Mouse (Mus musculus) lung, embryonic 14.5 days (tissue): Measurements from ENCODE around the gene Dcaf6. TPM values are rescaled to one million over a fixed set of nuclear protein-coding genes. Genes with fewer than 3 reads are reported as not detected.
"Not testable (repeated sequence)": the region's sequence is repeated elsewhere in the genome, so short reads cannot be mapped to it uniquely, and the experiment has no call there.

Experiments used
- ATAC-seq: fragments of 200-750 bp; cut with Nextera tagmentation; 2 replicates; pipeline ENCODE4 v1.8.0; 2017; ENCODE audit warnings: mild to moderate bottlenecking, moderate TSS enrichment, moderate library complexity; ENCODE audit not compliant: insufficient read depth
- DNase-seq: peaks from one replicate; pipeline ENCODE4 v3.0.0-alpha.2; 2015
- H3K27ac ChIP-seq: fragments of 300-500 bp; sonication (generic); 2 replicates; pipeline ENCODE4 v1.5.1; 2014; ENCODE audit warnings: low read depth, mild to moderate bottlenecking, moderate library complexity
- H3K27me3 ChIP-seq: fragments of 300-500 bp; sonication (generic); 2 replicates; pipeline ENCODE4 v1.6.1; 2014; ENCODE audit warnings: low read length, control low read depth; ENCODE audit not compliant: insufficient read depth
- H3K36me3 ChIP-seq: fragments of 300-500 bp; sonication (generic); 2 replicates; pipeline ENCODE4 v1.6.1; 2014; ENCODE audit warnings: control low read depth; ENCODE audit not compliant: insufficient read depth
- H3K4me1 ChIP-seq: fragments of 300-500 bp; sonication (generic); 2 replicates; pipeline ENCODE4 v1.6.1; 2014; ENCODE audit warnings: antibody characterized with exemption, control low read depth; ENCODE audit not compliant: insufficient read depth
- H3K4me2 ChIP-seq: fragments of 300-500 bp; sonication (generic); 2 replicates; pipeline ENCODE4 v1.6.1; 2014; ENCODE audit warnings: mild to moderate bottlenecking
- H3K4me3 ChIP-seq: fragments of 300-500 bp; sonication (generic); 2 replicates; pipeline ENCODE4 v1.5.1; 2014; ENCODE audit warnings: low read depth, low read length
- H3K9ac ChIP-seq: fragments of 300-500 bp; sonication (generic); 2 replicates; pipeline ENCODE4 v1.6.1; 2014
- H3K9me3 ChIP-seq: fragments of 300-500 bp; sonication (generic); 2 replicates; pipeline ENCODE4 v1.6.1; 2016; ENCODE audit warnings: low read depth, low read length, control low read depth
- CTCF ChIP-seq: IDR thresholded peaks from 2 replicates; pipeline ENCODE4 v1.5.1; 2016; ENCODE audit warnings: antibody characterized with exemption, low read depth
- WGBS: fragments of 180-500 bp; shearing (Covaris S2); extraction: QIAGEN DNeasy Blood & Tissue Kit; methylation state at CpG from one replicate; pipeline ENCODE4 v1.1.7; 2014; 5-methylcytosine and 5-hydroxymethylcytosine counted together
- polyA plus RNA-seq: library from polyadenylated mRNA; unstranded; fragments of >200 nt; fragmentation: Nextera tagmentation; extraction: Ambion mirVana; gene quantifications from 2 replicates; pipeline ENCODE4 v1.2.1, GENCODE M21; 2014

The Dcaf6 gene
- polyA plus RNA-seq, 1 experiment from 2014 or later: 12.7 TPM

DNA sequence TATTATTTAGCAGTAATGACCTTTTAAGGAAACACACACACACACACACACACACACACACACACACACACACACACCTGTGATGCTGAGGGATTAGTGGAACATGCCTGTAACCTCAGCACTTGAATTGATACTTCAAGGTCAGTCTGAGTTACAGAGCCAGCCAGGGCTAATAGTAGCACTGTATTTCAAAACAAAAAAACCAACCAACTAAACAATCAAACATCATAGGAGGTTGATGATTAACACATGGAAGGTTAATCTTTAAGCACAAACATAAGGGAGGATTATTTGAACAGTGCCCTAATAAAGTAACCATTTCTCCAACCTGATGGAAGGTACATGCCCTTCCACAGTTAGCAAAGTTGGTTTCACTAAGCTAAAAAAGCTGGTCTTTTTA is 111.6 kb downstream of the Dcaf6 start:
- Histone ChIP-seq H3K4me1 (no peaks in the 10 kb centered on the region), H3K4me2 (no peak overlapping the region), H3K27ac (no peak overlapping the region), H3K9ac (no peak overlapping the region), H3K27me3 (no peaks in the 10 kb centered on the region), H3K9me3 (no peaks in the 10 kb centered on the region), H3K36me3 (0 out of 2 replicates have a peak, but pooled peaks cover 3% of the 10 kb centered on the region), H3K4me3 (no peak overlapping the region)
- ATAC-seq: no peak
- no peak for TF ChIP-seq CTCF
- no peak for DNase-seq

DNA sequence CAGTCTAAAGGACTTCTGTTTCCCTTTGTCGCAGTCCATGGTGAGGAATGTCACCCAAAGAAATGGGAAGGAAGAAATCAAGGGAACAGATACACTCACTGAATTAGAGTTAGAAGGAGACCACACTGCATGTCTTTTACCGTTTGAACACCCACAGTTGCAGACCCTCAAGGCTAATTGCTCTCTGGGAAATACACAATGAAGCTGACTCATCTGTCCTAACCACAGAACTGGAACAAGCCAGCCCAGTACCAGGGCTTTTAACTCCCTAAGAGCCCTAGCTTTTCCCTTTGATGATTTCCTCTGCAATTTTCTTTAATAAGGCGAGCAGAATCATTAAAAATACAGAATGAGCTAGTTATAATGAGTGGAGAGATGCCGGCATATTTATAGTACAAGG is 115.8 kb downstream of the Dcaf6 start:
- DNase-seq: no peak
- no peak overlapping the region for H3K9ac ChIP-seq
- ATAC-seq: no peak
- H3K27ac ChIP-seq: no peak overlapping the region
- H3K4me2 ChIP-seq: no peak overlapping the region
- H3K27me3 ChIP-seq: no peaks in the 10 kb centered on the region
- WGBS: 83% methylated on average over 4 of the region's 4 CpGs
- H3K9me3 ChIP-seq: no peaks in the 10 kb centered on the region
- H3K4me1 ChIP-seq: no peaks in the 10 kb centered on the region
- no peak for TF ChIP-seq CTCF
- no peaks in the 10 kb centered on the region for H3K36me3 ChIP-seq
- no peak overlapping the region for H3K4me3 ChIP-seq

DNA sequence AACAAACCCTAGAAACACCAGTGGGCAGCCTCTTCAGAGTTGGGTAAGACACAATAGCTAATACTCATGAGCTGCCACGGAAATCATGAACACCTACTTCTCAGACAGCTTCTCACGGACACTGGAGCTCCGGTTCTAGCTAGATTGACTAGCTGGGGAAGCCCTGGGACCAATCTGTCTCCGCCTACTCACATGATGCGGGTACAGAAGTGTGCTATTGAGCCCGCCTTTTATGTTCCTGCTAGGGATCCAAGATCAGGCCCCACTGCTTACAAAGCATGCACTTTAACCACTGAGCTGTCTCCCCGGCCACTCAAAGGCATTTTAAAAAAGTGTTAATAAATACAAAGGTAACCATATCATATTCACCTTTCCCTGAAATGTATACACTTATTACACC is 118.1 kb downstream of the Dcaf6 start:
- H3K9me3 ChIP-seq: no peaks in the 10 kb centered on the region
- peak; percentile 13 for DNase-seq
- WGBS: 48% methylated on average over 7 of the region's 7 CpGs
- H3K27me3 ChIP-seq: no peaks in the 10 kb centered on the region
- H3K36me3 ChIP-seq: no peaks in the 10 kb centered on the region
- no peak overlapping the region for H3K4me3 ChIP-seq
- H3K4me1 ChIP-seq: no peaks in the 10 kb centered on the region
- ATAC-seq: no peak
- no peak overlapping the region for H3K9ac ChIP-seq
- H3K27ac ChIP-seq: no peak overlapping the region
- no peak overlapping the region for H3K4me2 ChIP-seq
- no peak for TF ChIP-seq CTCF

DNA sequence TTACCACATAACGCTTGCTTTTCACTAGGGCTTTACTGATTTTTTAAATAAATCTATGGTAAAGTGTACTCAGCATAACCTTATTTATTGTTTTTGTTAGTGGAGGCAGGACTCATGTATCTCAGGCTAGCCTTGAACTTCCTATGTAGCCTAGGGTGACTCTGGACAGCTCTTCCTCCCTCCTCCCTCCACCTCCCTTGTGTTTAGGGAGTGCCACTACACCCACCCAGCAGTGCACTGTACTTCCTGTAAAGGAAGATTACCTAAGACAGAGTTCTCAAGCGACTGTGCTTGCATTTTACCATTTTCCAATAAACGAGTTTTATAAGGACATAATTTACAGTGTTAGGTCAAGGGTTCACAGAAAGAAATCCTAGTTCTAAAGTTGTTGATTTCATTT is 127.5 kb downstream of the Dcaf6 start:
- no peak overlapping the region for H3K9ac ChIP-seq
- H3K27me3 ChIP-seq: no peaks in the 10 kb centered on the region
- no peak for TF ChIP-seq CTCF
- no peak overlapping the region for H3K4me3 ChIP-seq
- ATAC-seq (no peak), DNase-seq (no peak)
- H3K4me1 ChIP-seq: no peaks in the 10 kb centered on the region
- WGBS: 79% methylated on average over 3 of the region's 3 CpGs
- no peak overlapping the region for H3K27ac ChIP-seq
- no peaks in the 10 kb centered on the region for H3K36me3 ChIP-seq
- H3K9me3 ChIP-seq: no peaks in the 10 kb centered on the region
- no peak overlapping the region for H3K4me2 ChIP-seq

DNA sequence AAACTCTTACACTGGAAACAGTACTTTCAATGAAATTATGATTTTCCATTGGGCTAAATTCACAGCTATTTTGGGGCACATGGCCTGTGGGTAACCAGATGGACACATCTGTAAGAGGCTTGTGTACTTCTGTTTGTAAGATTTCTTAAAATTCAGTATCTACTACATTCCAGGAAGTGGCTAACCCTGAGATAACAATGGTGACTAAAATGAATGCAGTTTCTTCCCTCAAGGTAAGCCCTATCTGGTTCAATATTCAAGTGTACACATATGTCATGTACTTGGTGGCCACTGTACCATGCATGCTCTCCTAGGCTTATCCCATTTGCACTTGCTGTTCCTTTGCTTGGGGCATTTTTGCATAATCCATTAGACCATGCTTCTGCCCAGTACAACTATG is 129.4 kb downstream of the Dcaf6 start:
- DNase-seq (no peak), ATAC-seq (no peak)
- Histone ChIP-seq H3K27me3 (no peaks in the 10 kb centered on the region), H3K4me3 (no peak overlapping the region), H3K27ac (no peak overlapping the region), H3K4me2 (no peak overlapping the region), H3K9ac (no peak overlapping the region), H3K4me1 (no peaks in the 10 kb centered on the region), H3K9me3 (no peaks in the 10 kb centered on the region), H3K36me3 (no peaks in the 10 kb centered on the region)
- no peak for TF ChIP-seq CTCF

DNA sequence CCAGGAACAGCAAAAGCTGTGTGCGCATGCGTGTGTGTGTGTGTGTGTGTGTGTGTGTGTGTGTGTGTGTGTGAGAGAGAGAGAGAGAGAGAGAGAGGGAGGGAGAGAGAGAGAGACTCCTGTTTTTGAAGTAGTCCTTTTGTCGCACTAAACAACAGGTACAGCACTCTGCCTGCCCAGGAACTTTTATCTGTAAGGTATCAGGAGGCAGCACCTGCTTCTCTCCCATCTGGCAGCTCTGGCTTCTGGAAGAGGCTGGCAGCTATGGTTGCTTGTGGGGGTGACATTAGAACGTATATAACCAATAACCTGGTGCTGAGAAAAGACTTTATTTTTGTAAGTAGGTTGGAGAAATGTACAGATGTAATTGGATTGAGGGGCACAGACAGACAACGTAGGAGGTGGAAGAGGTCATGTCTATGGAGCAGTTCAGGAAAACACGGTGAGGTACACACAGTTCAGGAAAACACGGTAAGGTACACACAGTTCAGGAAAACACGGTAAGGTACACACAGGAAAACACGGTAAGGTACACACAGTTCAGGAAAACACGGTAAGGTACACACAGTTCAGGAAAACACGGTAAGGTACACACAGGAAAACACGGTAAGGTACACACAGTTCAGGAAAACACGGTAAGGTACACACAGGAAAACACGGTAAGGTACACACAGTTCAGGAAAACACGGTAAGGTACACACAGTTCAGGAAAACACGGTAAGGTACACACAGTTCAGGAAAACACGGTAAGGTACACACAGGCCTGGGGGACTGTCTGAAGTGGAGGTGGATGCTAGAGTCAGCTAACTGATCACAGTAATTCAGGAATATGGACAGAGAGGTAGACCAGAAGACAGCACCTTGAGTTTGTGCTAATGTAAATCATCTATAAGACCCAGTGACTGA is 131.6 kb downstream of the Dcaf6 start:
- DNase-seq, H3K9ac ChIP-seq, H3K4me3 ChIP-seq, H3K27me3 ChIP-seq, H3K36me3 ChIP-seq, ATAC-seq, H3K4me1 ChIP-seq, H3K27ac ChIP-seq, H3K4me2 ChIP-seq, H3K9me3 ChIP-seq: not testable (repeated sequence)
- WGBS: 92% methylated on average over 16 of the region's 17 CpGs

DNA sequence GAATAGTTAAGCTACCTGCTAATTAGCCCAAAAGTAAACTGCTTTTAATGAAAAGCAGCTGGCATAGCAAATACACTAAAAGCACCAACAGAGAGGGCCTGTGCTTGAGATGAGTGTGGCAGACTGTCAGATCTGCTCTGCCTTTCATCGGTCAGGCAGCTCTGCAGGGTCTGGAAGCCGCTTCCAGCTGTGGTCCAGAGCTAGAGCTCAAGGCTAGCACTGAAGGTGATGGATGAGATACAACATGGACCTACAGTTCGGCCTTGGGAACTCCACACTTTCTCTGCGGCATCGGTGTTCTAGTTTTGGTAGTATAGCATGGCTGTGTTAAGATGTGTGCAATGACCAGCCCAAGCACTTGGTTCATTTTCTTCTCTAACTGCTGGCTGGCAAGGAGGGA is 132.4 kb downstream of the Dcaf6 start:
- no peak overlapping the region for H3K9ac ChIP-seq
- ATAC-seq (peak; percentile 47; the same call in 1 of the 2 replicates), DNase-seq (no peak)
- H3K27ac ChIP-seq: no peak overlapping the region
- 49% methylated on average over 5 of the region's 5 CpGs for WGBS
- H3K4me2 ChIP-seq: no peak overlapping the region
- H3K4me3 ChIP-seq: no peak overlapping the region
- no peaks in the 10 kb centered on the region for H3K27me3 ChIP-seq
- H3K36me3 ChIP-seq: 0 out of 2 replicates have a peak, but pooled peaks cover 7% of the 10 kb centered on the region
- TF ChIP-seq CTCF: no peak
- no peaks in the 10 kb centered on the region for H3K9me3 ChIP-seq
- H3K4me1 ChIP-seq: no peaks in the 10 kb centered on the region
